Mouse (Mus musculus) inflammation-experienced regulatory T-cells, adult 6 months (primary cell): ENCODE measurements around the gene Gm21258. TPM values are rescaled to one million over a fixed set of nuclear protein-coding genes. Genes with fewer than 3 reads are reported as not detected.
"Not testable (repeated sequence)": the region's sequence is repeated elsewhere in the genome, so short reads cannot be mapped to it uniquely, and the experiment has no call there.

ENCODE experiments used
- ATAC-seq: one replicate; pipeline ENCODE4 v1.8.0; 2017
- polyA plus RNA-seq, 3 experiments: library from polyadenylated mRNA; unstranded; fragments of 100-300 nt; shearing (Covaris generic); gene quantifications; one replicate each; pipeline ENCODE4 v1.2.1; 2017

The Gm21258 gene
- polyA plus RNA-seq = not detected

DNA sequence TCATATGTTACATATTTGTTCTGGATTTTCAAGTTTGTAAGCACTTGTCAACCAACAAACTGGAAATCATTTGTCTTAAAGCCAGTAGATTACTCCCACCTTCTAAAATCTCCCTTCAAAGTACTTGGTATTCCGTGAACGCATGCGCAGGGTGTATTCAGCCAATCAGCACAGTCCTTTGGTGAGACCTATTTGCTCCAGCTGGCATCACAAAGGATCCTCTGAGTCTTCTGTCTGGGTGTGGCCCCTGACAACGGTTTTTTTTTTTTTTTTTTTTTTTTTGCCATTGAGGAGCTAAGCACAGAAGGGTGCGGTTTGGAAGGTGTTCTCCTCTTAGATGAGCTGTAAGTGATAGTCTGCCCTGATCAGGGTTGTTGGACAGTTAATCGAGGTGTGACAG is at the start of gene Gm21258:
Gene Gm21258 (plus strand): TSS at position 301 of the 400 bp plus-strand sequence.
- not testable (repeated sequence) for ATAC-seq
